Mouse (Mus musculus) liver, postnatal 0 days (tissue): ENCODE results near the gene Glo1.

Experiments
- CTCF ChIP-seq: sonication (generic); IDR thresholded peaks from 2 replicates; pipeline ENCODE4 v1.5.1; 2016; ENCODE audit warnings: antibody characterized with exemption, low read depth
- EP300 ChIP-seq: IDR thresholded peaks from 2 replicates; pipeline ENCODE4 v1.6.1; 2016; ENCODE audit warnings: antibody characterized with exemption, low read depth, mild to moderate bottlenecking

GRCm38 (mm10) chr17:30539098-30539497 is 87.6 kb downstream of the Glo1 start:
- TF ChIP-seq CTCF = no peak
- TF ChIP-seq EP300 = no peak
